Mouse (Mus musculus): Measurements from ENCODE around the gene Acp6.
A peak's percentile ranks its signal among the peaks of the same experiment; 100 is the strongest.

The Acp6 gene

DNA sequence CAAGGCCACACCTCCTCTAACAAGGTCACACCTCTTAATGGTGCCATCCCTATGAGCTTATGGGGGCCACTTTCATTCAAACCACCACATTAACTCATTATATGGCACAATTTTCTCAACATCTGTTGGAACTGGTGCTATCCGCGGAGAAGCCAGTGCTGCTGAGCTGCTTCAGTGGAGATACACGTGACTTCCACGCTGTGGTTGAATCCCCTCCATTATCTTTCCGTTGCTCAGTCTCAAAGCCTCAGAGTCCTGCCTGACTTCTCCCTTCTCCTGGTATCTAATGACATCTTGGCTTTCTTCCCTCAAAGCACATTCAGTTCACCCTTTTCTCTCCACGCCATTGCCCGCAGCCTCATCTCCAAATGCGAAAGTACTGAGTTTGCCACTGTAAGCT, 38.0 kb downstream of the Acp6 start:
- no peak for DNase-seq

DNA sequence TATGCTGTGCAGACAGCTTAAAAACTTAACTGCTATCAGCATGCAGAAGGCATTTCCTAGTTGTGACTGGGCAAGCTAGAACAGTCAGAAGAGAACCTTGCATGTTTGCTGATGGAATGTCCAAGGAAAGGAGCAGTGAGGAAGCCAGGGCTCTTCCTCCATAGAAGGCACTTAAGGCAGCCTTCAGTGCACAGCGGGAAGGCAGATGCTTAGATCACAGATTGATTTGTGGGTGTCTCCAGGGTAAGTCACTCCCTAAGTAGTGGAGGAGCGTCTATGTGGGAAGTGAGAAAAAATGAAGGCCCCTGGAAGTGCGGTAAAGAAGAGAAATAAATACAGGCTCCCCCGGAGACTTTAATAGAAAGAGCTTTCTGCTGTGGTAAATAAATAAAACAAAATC, 40.7 kb downstream of the Acp6 start:
- no peak for DNase-seq

DNA sequence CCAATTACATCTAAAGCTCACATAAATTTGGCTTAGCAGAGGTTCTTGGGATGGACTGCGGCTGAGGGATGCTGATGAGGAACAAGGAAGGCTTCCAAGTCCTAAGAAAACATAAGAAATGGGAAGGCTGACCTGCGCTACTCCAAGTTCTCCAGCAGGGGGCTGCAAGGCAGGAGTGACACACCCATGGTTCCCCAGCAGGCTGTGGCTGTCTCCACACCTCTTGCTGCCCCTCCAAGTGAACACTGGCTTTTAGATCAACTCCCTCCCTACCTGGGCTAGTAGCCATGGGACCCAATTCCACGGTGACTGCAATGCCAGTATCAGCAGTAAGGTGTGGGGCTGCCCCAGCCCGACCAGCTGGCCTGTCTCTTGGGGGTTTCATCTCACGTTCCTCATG, 43.4 kb downstream of the Acp6 start:
- DNase-seq: peak; percentile 49 to 79

DNA sequence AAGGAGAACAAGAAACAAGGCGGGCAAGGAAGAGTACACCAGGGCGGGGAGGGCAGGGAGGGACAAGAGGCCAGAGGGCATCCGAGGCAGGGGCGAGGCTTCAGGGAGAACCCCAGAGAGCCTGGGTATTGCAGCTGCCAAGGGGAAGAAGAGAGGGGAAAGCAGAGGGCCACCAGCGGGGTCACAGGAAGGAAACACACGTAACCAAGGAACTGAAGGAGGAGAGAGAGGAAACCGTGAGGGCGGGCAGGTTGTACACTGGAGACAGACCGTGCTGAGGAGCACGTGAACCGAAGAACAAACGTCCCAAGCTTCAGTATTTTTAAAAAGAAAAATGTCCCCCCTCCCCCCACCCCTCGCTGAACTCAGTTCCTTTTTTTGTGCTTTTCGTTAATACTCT, 45.3 kb downstream of the Acp6 start:
- DNase-seq: peak in 1 of 2 experiments; percentile 14

DNA sequence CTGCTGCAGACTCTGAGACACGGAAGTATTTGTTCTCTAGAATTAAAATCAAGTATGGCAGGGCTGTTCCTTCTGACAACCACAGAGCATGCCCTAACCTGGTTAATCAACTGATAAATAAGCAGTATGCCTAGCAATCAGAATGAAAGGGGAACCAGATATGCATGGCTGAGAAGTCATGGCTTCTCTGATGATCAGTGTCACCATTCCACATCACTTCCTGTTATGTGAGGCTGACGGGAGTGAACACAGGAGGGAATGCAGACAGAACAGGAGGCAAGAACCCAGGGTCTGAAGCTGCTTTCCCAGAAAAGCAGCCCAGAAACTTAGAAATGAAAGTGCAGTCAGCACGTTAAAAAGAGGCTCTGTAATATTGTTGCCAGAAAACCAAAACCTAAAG, 47.9 kb downstream of the Acp6 start:
- no peak for DNase-seq

DNA sequence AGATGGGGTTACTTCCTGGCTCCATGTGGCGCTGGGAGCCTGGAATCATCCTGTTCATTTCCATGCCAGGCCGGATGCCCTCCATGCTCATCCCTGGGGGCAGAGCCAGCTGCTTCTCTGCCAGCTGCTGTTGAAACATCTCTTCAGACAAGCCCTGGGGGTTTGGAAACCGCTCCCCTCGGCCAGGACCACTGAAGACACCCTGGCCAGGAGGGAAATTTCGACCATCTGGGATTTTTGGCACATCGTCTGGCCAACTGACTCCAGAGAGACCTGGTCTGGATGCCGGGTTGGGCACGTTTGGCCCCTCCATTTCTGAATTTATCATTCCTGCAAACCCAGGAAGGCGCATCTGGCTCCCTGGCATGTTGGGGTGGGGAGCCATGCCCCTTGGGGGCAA, 50.8 kb downstream of the Acp6 start:
- DNase-seq: no peak

DNA sequence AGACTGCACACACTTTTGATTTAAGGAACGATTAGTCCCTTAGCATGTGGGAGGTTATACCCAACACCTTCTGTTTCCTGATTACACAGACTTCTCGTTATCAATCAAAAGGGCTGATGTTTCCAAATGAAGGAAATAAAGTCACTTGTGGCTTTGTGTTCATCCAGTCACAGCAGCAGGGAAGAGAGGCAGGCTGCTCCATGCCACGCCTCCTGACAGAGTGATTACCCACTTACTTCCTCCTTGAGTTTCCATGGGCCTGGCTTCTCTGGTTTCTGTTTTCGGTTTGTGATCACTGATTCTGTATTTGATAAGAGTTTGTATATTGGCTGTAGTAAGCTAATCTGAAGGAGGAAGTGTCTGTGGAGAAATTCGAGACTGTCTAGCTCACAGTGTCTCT, 52.6 kb downstream of the Acp6 start:
- DNase-seq: no peak

DNA sequence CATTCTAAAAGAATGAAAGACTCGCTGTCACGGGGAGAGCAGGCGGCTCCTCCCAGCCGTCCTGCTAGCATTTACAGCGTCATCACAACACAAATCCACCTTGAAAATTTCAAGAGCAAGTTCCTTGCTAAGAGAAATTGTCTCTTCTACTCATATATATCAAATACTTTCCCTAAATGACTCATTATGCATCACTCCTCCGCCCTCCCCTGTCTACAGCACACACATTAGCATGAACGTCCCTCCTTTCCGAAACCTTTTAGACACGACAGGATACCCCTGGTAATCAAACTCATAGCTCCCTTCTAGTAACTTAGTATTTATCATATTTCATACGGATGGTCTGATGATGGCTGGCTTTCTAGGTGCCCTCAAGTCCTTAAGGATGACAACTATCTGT, 55.3 kb downstream of the Acp6 start:
- DNase-seq: no peak

DNA sequence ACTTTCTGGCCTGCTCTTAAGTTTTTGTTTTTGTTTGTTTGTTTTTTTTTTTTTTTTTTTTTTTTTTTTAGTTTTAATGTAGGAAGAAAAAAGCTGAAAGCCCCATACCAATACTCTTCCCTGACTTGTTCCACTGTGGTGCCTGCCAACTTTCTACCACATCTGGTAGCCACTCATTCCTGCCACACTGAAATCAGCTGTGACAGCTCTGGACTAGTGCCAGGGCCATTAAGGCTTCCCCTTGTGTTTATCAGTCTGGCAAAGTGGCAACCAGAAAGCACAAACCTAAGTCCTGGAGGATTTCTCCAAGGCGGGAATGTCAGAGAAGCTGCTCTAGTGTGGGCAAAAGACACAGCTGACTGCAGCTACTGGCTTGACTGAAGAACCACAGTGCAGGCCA, 55.9 kb downstream of the Acp6 start:
- peak in 1 of 2 experiments; percentile 41 for DNase-seq

DNA sequence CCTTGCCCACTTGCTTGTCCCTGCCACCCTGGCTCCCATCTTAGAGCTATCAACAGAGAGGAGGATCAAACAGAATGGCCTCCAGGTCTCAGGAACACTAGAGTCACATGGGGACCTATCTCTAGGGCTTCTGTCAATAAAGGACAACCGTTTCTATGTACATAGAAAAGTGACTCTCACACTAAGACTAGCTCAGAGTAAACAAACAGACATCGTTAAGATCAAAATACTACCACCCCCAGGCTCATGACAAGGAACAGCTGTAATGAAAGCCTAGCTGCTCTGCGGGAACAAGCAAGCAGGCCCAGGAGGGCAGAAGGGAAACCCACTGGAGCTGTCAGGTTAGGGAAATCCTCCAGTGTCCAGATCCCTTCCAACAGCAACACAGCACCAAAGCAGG, 56.9 kb downstream of the Acp6 start:
- no peak for DNase-seq

DNA sequence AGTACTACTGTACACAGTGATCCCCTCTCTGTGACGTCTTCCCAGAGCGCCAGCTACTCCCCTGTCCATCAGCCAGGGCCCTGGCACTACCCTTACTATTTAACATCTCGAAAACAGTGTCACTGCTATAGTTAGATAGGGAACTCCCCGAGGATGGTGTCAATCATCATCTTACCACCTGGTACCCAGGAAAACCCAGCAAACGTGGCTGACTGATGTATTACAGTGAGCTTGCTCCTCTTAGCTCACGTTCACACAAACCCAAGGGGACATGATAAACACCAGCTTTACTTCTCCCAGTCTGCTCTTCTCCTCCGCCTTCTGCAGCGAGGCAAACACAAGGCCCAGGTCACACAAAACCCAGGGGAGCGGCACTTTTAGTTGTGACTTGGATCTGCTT, 64.7 kb downstream of the Acp6 start:
- DNase-seq: no peak

DNA sequence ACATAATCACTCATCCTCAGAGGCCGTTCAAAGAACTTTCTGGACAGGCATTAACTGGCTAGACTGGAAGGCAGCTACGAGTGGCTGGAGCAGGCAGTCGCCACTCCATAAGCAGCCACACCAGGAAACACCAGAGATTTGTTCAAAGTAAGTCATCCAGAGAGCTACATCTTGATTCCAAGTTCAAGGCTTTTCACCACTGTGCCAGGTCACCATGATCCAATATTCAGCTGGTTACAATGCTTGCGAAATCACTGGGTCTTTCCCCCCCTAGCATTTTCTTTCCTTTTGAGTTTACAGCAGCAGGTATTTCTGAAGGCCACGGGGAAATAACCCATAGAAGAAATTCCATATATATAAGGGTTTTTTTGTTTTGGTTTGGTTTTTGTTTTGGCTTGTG, 66.7 kb downstream of the Acp6 start:
- no peak for DNase-seq

DNA sequence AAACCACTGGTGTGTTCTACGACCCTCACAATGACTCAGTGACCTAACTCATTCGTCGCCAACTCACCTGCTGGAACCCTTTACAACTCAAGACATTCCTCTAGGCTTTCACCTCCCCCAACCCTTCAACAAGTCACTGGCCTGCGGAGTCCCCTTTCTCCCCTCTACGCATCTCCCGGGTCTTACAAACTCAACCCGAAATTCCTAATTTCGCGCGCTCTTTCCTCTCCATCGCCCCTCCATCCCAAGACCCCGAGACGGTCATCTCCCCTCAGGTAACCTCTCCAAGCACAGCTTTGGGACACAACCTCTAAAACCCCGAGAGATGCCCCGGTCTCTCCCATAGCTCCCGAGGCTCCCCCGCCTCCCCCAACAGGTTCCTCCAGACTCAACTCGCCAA, 68.1 kb downstream of the Acp6 start:
- no peak for DNase-seq

All from kidney, postnatal 36 days (tissue).